Mouse (Mus musculus): Measurements from ENCODE around the gene Krt6b. TPM values are rescaled to one million over a fixed set of nuclear protein-coding genes. Genes with fewer than 3 reads are reported as not detected.

Gene Krt6b
- not detected in 2 replicates for polyA plus RNA-seq (2015; fragmentation: Nextera tagmentation; extraction: Ambion mirVana)

DNA sequence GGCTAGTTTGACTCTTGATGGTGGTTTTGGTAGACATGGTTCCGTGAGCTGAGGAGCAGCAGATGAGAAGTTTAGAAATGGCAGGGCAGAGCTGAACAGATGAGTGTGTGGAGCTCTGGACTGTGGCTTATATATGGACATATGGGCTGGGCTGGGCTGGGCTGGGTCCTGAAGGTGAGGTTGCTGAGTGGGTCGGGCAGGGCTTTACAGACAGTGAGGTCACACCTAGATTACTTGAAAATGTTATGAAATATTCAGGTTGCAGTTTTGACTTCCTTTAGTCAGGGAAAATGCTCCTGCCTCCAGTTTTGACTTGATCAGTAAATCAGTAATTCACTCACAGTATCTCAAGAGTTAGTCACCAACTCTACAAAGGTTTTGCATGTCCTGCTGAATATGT, at the start of gene Krt6b:
TSS of gene Krt6b (minus strand) at position 101 of the 400 bp plus-strand sequence.
- Histone ChIP-seq H3K9me3 (replicated peaks; ENCODE audit: control insufficient read depth, low read length) (no peaks in the 10 kb centered on the region), H3K4me2 (ENCODE audit: low read depth, low read length) (no peak within 1 kb of the TSS), H3K4me1 (ENCODE audit: control insufficient read depth, low read depth, low read length) (no peaks in the 10 kb centered on the region), H3K36me3 (ENCODE audit: control insufficient read depth, insufficient read depth) (no peaks in the 10 kb centered on the region), H3K9ac (ENCODE audit: low read depth, low read length) (no peak within 1 kb of the TSS), H3K27me3 (ENCODE audit: control insufficient read depth, insufficient read depth, low read depth, low read length) (no peaks in the 10 kb centered on the region), H3K4me3 (ENCODE audit: low read depth, low read length) (no peak within 1 kb of the TSS), H3K27ac (ENCODE audit: low read length) (no peak within 1 kb of the TSS)
- ATAC-seq (ENCODE audit: low read depth), result no peak
- WGBS (ENCODE audit: insufficient replicate concordance), result 62% methylated on average over 2 of the region's 2 CpGs

DNA sequence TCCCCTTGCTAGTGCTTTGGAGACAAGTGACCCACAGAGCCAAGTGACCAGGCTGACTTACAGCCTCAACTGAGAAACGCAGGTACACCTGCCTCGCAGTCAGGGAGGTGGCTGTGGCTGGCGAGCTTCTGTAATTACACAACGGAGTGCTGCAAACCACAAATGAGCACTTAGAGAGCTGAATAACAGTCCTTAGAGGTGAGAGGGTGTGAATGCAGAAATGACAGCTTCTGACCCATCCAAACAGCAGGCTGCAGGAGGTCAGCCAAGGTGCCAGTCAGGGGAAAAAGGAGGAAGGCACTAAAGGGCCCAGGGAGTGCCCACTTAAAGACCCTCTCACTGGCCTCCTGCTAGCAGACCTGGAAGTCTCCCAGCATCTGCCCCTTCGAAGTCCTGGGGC, 44.6 kb upstream of the Krt6b start:
- H3K4me2 ChIP-seq (ENCODE audit: low read depth, low read length), result no peak overlapping the region
- no peaks in the 10 kb centered on the region for H3K27me3 ChIP-seq (ENCODE audit: control insufficient read depth, insufficient read depth, low read depth, low read length)
- H3K9ac ChIP-seq (ENCODE audit: low read depth, low read length), result no peak overlapping the region
- H3K4me3 ChIP-seq (ENCODE audit: low read depth, low read length), result no peak overlapping the region
- no peak for ATAC-seq (ENCODE audit: low read depth)
- 32% methylated on average over 5 of the region's 5 CpGs for WGBS (ENCODE audit: insufficient replicate concordance)
- H3K4me1 ChIP-seq (ENCODE audit: control insufficient read depth, low read depth, low read length), result no peaks in the 10 kb centered on the region
- H3K36me3 ChIP-seq (ENCODE audit: control insufficient read depth, insufficient read depth), result no peaks in the 10 kb centered on the region
- H3K27ac ChIP-seq (ENCODE audit: low read length), result no peak overlapping the region
- no peaks in the 10 kb centered on the region for H3K9me3 ChIP-seq (replicated peaks; ENCODE audit: control insufficient read depth, low read length)

DNA sequence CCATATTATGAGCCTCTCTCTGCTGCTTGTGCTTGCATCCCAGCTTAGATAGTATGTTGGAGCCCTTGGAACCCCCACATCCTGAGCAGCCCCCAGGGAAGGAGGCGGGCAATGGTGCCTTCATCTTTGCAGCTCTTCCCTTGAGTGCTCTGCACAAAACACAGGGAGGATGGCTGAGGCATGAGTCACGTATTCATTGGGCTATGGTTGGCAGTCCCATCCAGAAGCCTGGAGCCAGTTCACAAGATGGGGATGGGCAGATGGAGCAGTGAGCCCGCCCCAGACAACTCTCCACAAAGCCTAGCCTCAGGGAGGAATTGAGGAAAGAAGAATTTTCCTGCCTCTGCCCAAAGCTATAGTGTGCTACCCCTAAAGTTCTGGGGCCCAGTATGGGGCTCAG, 35.7 kb upstream of the Krt6b start:
- no peaks in the 10 kb centered on the region for H3K27me3 ChIP-seq (ENCODE audit: control insufficient read depth, insufficient read depth, low read depth, low read length)
- 43% methylated on average over 3 of the region's 3 CpGs for WGBS (ENCODE audit: insufficient replicate concordance)
- H3K4me2 ChIP-seq (ENCODE audit: low read depth, low read length), result no peak overlapping the region

GRCm38 (mm10) chr15:101714356-101714755, 34.3 kb upstream of the Krt6b start:
- Histone ChIP-seq H3K4me2 (ENCODE audit: low read depth, low read length) (no peak overlapping the region), H3K9me3 (replicated peaks; ENCODE audit: control insufficient read depth, low read length) (no peaks in the 10 kb centered on the region), H3K27ac (ENCODE audit: low read length) (no peak overlapping the region), H3K9ac (ENCODE audit: low read depth, low read length) (no peak overlapping the region), H3K36me3 (ENCODE audit: control insufficient read depth, insufficient read depth) (no peaks in the 10 kb centered on the region), H3K4me3 (ENCODE audit: low read depth, low read length) (no peak overlapping the region), H3K4me1 (ENCODE audit: control insufficient read depth, low read depth, low read length) (no peaks in the 10 kb centered on the region), H3K27me3 (ENCODE audit: control insufficient read depth, insufficient read depth, low read depth, low read length) (no peaks in the 10 kb centered on the region)
- WGBS (ENCODE audit: insufficient replicate concordance), result 56% methylated on average over 5 of the region's 5 CpGs
- ATAC-seq (ENCODE audit: low read depth), result no peak

More for the DNA sequence above, 35.7 kb upstream of the Krt6b start:
- ATAC-seq (ENCODE audit: low read depth), result no peak
- H3K4me3 ChIP-seq (ENCODE audit: low read depth, low read length), result no peak overlapping the region
- H3K9me3 ChIP-seq (replicated peaks; ENCODE audit: control insufficient read depth, low read length), result no peaks in the 10 kb centered on the region
- H3K27ac ChIP-seq (ENCODE audit: low read length), result no peak overlapping the region
- no peaks in the 10 kb centered on the region for H3K36me3 ChIP-seq (ENCODE audit: control insufficient read depth, insufficient read depth)
- H3K9ac ChIP-seq (ENCODE audit: low read depth, low read length), result no peak overlapping the region
- H3K4me1 ChIP-seq (ENCODE audit: control insufficient read depth, low read depth, low read length), result no peaks in the 10 kb centered on the region

GRCm38 (mm10) chr15:101713731-101714130, 33.6 kb upstream of the Krt6b start:
- no peak for ATAC-seq (ENCODE audit: low read depth)
- H3K27ac ChIP-seq (ENCODE audit: low read length), result no peak overlapping the region

DNA sequence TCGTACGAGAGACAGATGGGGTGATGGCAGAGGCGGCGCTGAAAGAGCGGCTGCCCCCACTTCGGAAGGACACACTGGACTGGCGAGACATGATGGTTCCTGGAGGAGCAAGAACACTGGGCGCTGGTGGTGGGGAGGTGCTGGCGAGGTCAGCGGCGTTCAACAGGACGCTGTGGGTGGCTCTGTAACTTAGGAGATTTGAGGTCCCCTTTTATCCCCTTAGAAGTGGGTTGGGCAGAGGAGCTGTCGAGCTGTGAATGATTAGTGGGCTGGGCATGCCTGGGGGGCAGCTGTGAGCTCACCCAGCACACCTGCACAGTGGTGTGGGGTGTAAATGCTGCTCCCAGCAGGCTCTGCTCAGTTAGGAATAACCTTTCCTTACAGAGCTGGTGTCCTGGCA, 32.6 kb upstream of the Krt6b start, which contains the start of gene Krt5:
TSS of gene Krt5 (minus strand) at position 179 of the 400 bp plus-strand sequence.
- H3K4me1 ChIP-seq (ENCODE audit: control insufficient read depth, low read depth, low read length), result no peaks in the 10 kb centered on the region
- H3K27ac ChIP-seq (ENCODE audit: low read length), result no peak within 1 kb of the TSS
- H3K9me3 ChIP-seq (replicated peaks; ENCODE audit: control insufficient read depth, low read length), result no peaks in the 10 kb centered on the region
- WGBS (ENCODE audit: insufficient replicate concordance), result 65% methylated on average over 13 of the region's 13 CpGs
- H3K27me3 ChIP-seq (ENCODE audit: control insufficient read depth, insufficient read depth, low read depth, low read length), result no peaks in the 10 kb centered on the region
- H3K4me2 ChIP-seq (ENCODE audit: low read depth, low read length), result no peak within 1 kb of the TSS
- no peak within 1 kb of the TSS for H3K9ac ChIP-seq (ENCODE audit: low read depth, low read length)
- no peak for ATAC-seq (ENCODE audit: low read depth)
- no peaks in the 10 kb centered on the region for H3K36me3 ChIP-seq (ENCODE audit: control insufficient read depth, insufficient read depth)
- H3K4me3 ChIP-seq (ENCODE audit: low read depth, low read length), result no peak within 1 kb of the TSS

More at GRCm38 (mm10) chr15:101713731-101714130, 33.6 kb upstream of the Krt6b start:
- no peaks in the 10 kb centered on the region for H3K36me3 ChIP-seq (ENCODE audit: control insufficient read depth, insufficient read depth)
- H3K27me3 ChIP-seq (ENCODE audit: control insufficient read depth, insufficient read depth, low read depth, low read length), result no peaks in the 10 kb centered on the region
- no peak overlapping the region for H3K4me2 ChIP-seq (ENCODE audit: low read depth, low read length)
- H3K9ac ChIP-seq (ENCODE audit: low read depth, low read length), result no peak overlapping the region
- 63% methylated on average over 8 of the region's 8 CpGs for WGBS (ENCODE audit: insufficient replicate concordance)
- no peaks in the 10 kb centered on the region for H3K9me3 ChIP-seq (replicated peaks; ENCODE audit: control insufficient read depth, low read length)
- H3K4me3 ChIP-seq (ENCODE audit: low read depth, low read length), result no peak overlapping the region
- H3K4me1 ChIP-seq (ENCODE audit: control insufficient read depth, low read depth, low read length), result no peaks in the 10 kb centered on the region

GRCm38 (mm10) chr15:101708683-101709082, 28.6 kb upstream of the Krt6b start:
- no peak overlapping the region for H3K4me3 ChIP-seq (ENCODE audit: low read depth, low read length)
- ATAC-seq (ENCODE audit: low read depth), result no peak
- H3K9me3 ChIP-seq (replicated peaks; ENCODE audit: control insufficient read depth, low read length), result no peaks in the 10 kb centered on the region
- H3K4me1 ChIP-seq (ENCODE audit: control insufficient read depth, low read depth, low read length), result no peaks in the 10 kb centered on the region
- no peak overlapping the region for H3K4me2 ChIP-seq (ENCODE audit: low read depth, low read length)
- WGBS (ENCODE audit: insufficient replicate concordance), result 46% methylated on average over 11 of the region's 11 CpGs
- H3K27ac ChIP-seq (ENCODE audit: low read length), result no peak overlapping the region
- no peaks in the 10 kb centered on the region for H3K27me3 ChIP-seq (ENCODE audit: control insufficient read depth, insufficient read depth, low read depth, low read length)
- no peak overlapping the region for H3K9ac ChIP-seq (ENCODE audit: low read depth, low read length)
- H3K36me3 ChIP-seq (ENCODE audit: control insufficient read depth, insufficient read depth), result no peaks in the 10 kb centered on the region

DNA sequence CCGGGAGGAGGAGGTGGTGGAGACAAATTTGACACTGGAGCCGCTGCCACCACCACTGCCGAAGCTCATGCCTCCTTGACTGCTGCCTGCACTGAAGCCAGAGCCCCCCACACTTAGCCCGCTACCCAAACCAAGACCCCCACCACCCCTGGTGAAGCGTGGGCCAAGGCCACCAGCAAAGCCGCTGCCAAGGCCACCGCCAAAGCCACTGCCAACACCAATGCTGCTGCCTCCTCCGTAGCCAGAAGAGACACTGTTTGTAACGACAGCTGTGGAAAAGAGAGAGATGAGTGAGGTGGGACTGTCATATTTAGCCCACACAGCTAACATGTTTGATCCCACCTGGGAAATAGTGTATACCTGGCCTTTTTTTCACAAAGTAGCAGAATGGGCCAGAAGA, 27.4 kb upstream of the Krt6b start:
- Histone ChIP-seq H3K36me3 (ENCODE audit: control insufficient read depth, insufficient read depth) (no peaks in the 10 kb centered on the region), H3K9ac (ENCODE audit: low read depth, low read length) (no peak overlapping the region), H3K27ac (ENCODE audit: low read length) (no peak overlapping the region), H3K27me3 (ENCODE audit: control insufficient read depth, insufficient read depth, low read depth, low read length) (no peaks in the 10 kb centered on the region), H3K4me3 (ENCODE audit: low read depth, low read length) (no peak overlapping the region), H3K4me2 (ENCODE audit: low read depth, low read length) (no peak overlapping the region), H3K4me1 (ENCODE audit: control insufficient read depth, low read depth, low read length) (no peaks in the 10 kb centered on the region), H3K9me3 (replicated peaks; ENCODE audit: control insufficient read depth, low read length) (no peaks in the 10 kb centered on the region)
- 77% methylated on average over 9 of the region's 9 CpGs for whole genome bisulfite sequencing (ENCODE audit: insufficient replicate concordance)
- ATAC-seq (ENCODE audit: low read depth), result no peak

GRCm38 (mm10) chr15:101704066-101704465, 24.0 kb upstream of the Krt6b start:
- Histone ChIP-seq H3K27ac (ENCODE audit: low read length) (no peak overlapping the region), H3K36me3 (ENCODE audit: control insufficient read depth, insufficient read depth) (no peaks in the 10 kb centered on the region), H3K9me3 (replicated peaks; ENCODE audit: control insufficient read depth, low read length) (no peaks in the 10 kb centered on the region), H3K4me1 (ENCODE audit: control insufficient read depth, low read depth, low read length) (no peaks in the 10 kb centered on the region), H3K4me3 (ENCODE audit: low read depth, low read length) (no peak overlapping the region), H3K9ac (ENCODE audit: low read depth, low read length) (no peak overlapping the region), H3K27me3 (ENCODE audit: control insufficient read depth, insufficient read depth, low read depth, low read length) (no peaks in the 10 kb centered on the region), H3K4me2 (ENCODE audit: low read depth, low read length) (no peak overlapping the region)
- ATAC-seq (ENCODE audit: low read depth), result no peak
- WGBS (ENCODE audit: insufficient replicate concordance), result 52% methylated on average over 4 of the region's 4 CpGs

Measured in liver, embryonic 16.5 days (tissue).